Mouse (Mus musculus): Measurements from ENCODE around the gene Ubqln3.

The Ubqln3 gene

DNA sequence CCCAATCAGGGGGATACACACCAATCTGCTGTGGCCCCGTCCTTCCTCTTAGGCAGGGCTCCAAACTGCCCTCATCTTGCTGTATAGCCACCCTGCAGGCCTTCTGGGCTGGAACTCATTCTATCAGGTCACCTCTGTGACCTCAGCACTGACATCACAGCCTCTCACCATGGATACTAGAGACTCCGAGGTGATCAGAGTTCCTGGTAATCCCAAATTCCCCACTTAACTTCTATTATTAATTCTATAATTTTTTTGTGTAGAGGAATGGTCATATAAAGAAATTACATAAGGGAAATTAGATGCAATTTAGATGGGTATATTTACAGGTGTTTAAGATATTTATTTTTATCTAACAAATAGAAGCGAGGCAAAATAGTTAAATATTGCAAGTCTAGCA, at the start of gene Ubqln3:
Ubqln3 (minus strand) TSS at position 101 of the 400 bp plus-strand sequence.
- DNase-seq (ENCODE audit: low spot score in 2 of 2), result no peak

DNA sequence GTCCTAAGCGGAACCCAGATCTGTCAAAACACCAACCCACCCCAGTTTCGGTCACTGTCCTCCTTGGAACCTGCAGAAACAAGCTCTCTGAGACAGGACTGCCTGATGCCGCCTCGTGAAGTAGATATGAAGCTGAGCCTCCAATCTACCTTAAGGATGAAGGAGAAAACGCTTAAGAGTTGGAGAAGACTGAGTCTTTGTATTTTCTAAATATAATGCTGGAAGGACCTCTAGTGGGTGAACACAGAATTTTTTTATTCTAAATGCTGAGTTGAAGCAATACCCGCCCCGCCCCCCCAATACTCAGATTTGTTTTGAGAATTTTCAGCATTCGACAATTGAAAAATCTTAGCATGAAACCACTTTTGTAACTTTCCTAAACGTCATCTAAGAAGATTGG, 48.2 kb upstream of the Ubqln3 start:
- DNase-seq (ENCODE audit: low spot score in 2 of 2), result no peak

DNA sequence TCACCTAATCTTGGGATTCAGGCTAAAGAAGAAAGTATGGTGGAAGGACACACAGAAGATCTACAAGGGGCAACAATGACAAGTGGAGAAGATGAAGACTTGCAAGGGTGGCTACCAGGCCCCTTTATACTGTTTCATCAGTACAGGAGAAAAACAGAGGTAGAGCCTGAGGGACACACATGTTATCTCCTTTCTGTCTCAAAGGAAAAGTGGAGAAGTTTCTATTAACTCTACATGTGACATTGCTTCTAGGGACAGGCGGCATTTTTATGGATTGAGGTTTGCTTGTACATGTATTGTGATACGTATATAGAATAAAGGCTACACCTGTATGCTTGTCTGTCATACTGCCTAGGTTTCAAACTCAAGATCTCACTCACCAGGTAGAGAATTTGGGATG, 40.2 kb upstream of the Ubqln3 start, which contains the start of gene Olfr648:
Olfr648 (minus strand) TSS at position 101 of the 400 bp plus-strand sequence.
- DNase-seq (ENCODE audit: low spot score in 2 of 2), result no peak

DNA sequence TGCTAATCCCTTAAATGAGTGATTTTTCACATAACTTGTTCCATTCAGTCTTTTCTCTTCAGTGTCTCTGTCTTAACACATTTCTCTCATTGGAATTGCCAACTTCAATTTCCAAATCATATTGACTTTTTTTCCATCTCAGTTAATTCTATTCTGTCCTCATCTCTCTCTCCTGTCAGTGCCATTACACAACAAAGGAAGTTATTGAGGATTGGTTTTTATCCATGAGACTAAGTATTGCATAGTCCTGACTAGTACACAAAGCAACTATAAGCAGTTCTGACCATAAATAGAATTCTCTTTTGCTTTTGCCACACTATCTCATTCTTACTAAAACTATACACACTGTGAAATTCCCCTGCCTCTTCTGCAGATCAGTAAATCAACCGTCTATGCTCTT, 36.0 kb upstream of the Ubqln3 start:
- no peak for DNase-seq (ENCODE audit: low spot score in 2 of 2)

DNA sequence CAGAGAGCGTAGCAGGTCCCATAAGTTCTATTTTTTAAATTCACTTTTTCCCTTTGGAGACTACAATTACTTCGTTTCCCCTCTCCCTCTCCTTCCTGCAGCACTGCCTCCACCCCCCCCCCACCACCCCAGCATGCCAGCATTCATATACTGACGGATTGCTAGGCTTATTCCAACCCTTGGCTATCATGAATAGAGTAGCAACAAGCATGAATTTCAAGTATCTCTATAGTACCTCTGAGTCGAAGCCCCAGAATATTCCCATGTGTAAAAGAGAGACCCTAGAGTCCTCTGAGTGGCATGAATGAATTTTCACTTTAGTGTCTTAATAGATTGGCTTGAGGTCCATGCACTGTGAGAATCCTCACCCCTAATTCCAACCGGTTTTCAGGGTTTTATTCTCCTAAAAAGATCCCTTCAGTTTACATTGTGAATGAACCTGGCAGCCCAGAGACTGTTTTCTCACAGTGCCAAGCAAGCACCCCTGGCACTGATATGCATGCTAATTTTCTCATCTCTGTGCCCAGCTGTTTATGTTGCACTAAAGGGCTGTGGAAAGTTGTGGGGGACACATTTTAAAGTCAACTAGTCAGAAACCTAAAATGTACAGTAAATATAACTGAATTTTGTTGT, 35.5 kb upstream of the Ubqln3 start:
- no peak for DNase-seq (ENCODE audit: low spot score in 2 of 2)

DNA sequence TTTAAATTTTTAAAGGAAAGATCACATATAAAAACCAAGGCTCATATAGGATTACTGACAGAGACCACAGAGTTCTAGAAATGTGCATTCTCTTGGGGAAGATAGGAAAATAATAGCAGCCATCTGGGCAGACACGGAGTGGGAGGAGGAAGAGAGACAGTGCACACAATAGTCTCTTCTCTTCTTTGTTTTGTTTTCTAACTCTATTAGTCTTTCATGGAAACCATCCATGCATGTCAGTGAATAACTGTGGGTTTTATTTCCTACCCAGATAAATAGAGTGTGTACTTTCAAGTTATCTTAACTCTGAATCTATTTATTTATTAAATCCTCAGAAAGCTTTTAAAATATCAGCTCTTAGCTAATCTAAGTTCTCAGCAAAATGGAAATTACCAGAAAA, 32.0 kb upstream of the Ubqln3 start:
- DNase-seq (ENCODE audit: low spot score in 2 of 2), result no peak

DNA sequence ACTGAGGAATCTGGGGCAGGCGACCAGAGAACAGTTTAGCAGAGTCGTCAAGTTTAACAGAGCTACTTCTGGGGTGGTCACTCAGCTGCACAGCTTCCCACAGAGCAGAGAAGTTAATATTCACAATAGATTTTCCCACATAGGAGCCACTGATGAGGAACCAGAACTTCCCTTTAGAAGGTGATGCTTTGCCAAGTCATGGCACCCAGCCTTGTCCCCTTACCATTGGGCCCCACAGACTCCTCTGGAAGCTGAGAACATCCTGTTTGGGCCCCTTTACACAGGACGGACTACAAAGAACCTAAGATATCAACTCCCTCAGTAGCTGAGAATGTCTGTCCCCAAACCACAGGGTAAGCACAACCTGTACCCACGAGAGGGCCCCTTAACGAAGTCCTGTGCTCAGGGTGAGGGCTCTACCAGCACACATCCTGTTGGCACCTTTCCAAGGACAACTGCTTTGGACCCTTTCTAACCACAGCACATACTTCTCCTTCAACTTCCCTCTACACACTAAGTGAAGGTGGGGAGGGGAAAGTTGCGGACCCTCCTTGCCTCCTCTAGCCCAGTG, 26.6 kb upstream of the Ubqln3 start:
- no peak for DNase-seq (ENCODE audit: low spot score in 2 of 2)

DNA sequence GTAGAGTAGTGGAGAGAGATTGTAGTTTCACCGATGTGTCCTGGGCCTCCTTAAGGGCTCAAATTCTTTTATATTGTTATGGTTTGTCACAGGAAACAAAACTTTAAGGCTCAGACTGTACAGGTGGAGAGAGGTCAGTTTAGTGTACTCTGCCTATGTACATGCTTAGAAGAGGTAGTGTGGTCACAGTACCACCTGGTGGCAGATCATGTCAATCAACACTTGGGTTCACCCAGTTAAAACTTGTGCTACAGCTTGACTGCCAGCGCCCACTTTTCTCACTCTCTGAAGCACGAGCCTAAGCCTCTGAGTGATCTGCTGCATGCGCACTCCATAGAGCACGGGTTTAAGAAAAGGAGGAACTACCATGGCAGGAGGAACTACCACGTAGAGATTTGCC, 24.0 kb upstream of the Ubqln3 start:
- no peak for DNase-seq (ENCODE audit: low spot score in 2 of 2)

DNA sequence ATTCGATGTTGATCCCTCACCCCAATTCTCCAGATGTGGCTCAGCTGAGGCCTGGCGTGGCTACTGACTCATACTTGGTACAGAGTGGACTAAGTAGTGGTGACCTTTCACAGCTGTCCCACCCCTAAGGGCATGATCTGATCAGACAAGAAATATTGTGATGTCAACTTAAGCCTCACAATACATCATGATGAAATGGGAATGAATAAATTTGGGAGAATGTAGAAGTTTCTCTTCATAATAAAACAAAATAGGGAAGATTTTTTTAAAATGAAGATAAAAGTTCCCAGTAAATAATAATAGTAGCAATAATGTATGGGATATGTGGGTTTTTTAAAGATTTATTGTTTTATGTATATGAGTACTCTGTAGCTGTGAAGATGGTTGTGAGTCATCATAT, 7.4 kb upstream of the Ubqln3 start, which contains the start of gene Ubqlnl:
Ubqlnl (minus strand) TSS at position 101 of the 400 bp plus-strand sequence.
- no peak for DNase-seq (ENCODE audit: low spot score in 2 of 2)

DNA sequence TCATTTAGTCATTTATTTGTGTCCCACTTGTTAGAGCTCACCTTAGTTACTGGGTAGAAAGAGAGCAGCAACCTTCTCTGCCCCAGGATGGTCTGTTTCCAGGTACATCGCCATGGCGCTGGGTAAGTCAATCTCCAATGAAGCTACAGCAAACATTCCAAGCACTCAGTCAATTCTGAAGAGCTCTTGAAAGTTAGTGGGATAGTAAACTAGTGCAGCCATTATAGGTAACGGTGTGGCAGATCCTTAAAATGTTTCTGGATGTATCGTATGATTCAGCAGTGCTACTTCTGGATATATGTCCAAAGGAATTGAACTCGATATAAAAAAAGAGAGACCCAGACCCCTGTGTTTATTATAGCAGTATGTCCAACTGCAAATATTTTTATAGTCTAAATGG, 5.8 kb downstream of the Ubqln3 start, which contains the start of gene Olfr643:
Olfr643 (minus strand) TSS at position 101 of the 400 bp plus-strand sequence.
- DNase-seq (ENCODE audit: low spot score in 2 of 2), result no peak

DNA sequence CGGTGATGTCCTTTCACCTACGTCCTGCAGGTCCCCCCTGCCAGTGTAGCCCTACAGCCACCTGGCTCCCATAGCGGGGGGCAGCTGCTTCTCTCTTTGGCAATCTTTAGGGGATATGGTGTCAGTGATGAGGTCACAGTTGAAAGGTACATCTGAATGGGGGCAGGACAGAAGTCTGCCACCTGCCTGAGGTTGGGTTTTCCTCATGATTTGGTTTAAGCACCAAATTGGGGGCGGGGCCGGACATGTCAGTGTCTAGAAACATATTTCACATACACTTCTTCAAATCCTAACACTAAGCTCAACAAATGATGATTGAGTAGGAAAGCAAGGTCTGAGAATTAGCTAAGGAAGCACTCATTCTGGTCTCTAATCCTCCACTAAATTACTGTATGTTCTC, 13.4 kb downstream of the Ubqln3 start, which contains the start of gene Ubqln5:
Ubqln5 (minus strand) TSS at position 101 of the 400 bp plus-strand sequence.
- DNase-seq (ENCODE audit: low spot score in 2 of 2), result no peak

DNA sequence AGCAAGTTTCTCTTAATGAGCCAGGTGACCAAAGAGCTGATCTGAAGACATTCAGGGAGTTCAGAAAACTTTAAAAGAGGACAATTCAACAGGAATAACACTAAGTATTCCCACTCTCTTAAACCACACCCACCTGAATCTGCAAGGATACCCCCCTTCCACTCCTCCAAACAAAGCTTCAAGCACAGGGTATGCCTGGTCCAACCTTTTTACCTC, 38.4 kb downstream of the Ubqln3 start, which contains the start of gene Olfr646:
Olfr646 (plus strand) TSS at position 117 of the 216 bp plus-strand sequence.
- no peak for DNase-seq (ENCODE audit: low spot score in 2 of 2)

DNA sequence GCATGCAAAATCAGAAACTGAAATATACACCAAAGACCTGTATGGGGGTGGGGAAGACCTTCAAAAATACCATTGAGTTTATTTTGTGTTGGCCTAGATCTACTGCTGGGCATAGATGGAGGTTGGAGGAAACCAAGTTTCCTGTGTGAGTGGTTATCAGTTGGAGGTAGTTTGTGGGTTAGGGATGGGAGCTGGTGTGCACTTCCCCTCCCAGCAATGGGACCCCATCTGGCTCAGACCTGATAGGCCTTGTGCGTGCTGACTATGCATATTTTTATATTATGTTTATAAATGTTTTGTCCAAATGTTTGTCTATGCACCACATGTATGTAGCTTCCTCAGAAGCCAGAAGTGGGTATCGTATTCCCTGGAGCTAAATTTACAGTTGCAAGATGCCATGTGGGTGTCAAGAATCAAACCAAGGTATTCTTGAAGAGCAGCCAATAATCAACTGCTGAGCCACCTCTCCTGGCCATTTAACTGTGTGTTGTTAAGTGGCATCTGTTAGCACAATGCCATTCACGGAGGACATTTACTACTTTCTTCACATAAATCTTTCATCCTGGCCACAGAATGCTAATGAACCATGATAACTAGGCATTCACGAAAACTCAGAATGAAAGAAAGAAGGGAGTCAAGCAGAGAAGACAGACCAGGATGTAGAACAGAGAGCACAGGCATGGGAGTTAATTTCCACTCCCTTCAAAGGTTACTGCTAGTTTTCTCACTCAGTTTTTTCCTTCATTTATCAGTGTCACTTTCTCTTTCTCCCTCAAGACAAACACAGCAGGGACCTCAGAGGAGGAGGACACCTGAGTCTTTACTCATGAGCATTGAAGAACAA, 38.9 kb downstream of the Ubqln3 start:
- no peak for DNase-seq (ENCODE audit: low spot score in 2 of 2)
